Mouse (Mus musculus) urinary bladder, adult 2 months (tissue): Measurements from ENCODE around the gene Uaca. TPM values are rescaled to one million over a fixed set of nuclear protein-coding genes. Genes with fewer than 3 reads are reported as not detected.

Source experiments
- DNase-seq: peaks from one replicate; pipeline ENCODE4 v3.0.0; 2022; ENCODE audit warnings: low spot score
- polyA plus RNA-seq: library from polyadenylated mRNA; depleted of rRNA; stranded (reverse); fragments of >200 nt; gene quantifications from 2 replicates; pipeline ENCODE4 v1.2.3, GENCODE M21; 2012

The Uaca gene
- polyA plus RNA-seq, 1 experiment = 18.1 TPM

DNA sequence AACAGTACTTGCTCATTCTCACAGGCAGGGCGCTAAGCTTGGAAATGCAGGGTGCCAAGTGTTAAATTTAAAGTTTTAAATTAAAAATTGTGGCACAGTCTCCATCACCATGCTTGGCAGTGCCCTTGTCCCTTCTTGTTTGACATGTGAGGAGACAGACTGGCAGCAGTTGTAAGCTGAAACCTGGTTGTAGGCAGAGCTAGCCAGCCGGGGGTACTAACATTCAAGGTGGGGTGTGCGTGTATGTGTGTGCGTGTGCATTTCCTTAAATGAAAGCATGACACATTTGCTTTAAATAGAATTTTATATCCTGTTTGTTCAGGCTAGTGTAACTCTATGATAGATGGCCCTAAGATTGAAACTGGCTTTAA, 42.7 kb downstream of the Uaca start:
- DNase-seq = no peak

DNA sequence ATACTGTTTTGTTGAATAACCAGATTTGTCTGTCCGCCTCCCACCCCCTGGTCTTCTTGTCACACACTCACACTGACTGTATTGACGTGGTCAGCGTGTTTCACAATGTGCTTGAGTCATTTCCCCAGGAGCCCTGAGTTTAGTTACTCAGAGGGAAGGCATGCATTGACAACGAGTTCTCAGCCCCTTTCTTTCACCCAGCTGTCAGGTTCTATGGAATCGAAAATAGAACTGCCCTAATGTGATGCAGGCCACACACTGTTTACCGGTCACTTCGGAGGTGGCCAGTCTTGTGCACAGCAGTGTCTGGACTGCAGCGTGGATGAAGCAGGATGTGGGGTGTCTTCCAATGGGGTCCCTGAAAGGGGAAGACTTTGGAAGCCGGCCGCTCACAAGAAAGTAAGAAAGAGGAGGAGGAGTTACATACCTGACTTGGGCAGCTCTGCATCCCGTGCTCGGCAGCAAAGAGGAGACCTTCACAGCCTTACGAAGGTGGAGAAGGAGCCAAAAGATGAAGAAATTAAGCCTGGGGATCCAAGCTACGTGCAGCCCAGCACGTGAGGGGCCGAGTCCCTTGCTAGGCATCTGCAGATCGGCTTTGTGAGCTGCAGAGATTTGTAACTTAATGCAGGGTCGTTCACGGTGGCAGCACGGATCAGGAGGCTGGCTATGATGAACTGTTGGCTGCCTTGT, 43.3 kb downstream of the Uaca start:
- no peak for DNase-seq

DNA sequence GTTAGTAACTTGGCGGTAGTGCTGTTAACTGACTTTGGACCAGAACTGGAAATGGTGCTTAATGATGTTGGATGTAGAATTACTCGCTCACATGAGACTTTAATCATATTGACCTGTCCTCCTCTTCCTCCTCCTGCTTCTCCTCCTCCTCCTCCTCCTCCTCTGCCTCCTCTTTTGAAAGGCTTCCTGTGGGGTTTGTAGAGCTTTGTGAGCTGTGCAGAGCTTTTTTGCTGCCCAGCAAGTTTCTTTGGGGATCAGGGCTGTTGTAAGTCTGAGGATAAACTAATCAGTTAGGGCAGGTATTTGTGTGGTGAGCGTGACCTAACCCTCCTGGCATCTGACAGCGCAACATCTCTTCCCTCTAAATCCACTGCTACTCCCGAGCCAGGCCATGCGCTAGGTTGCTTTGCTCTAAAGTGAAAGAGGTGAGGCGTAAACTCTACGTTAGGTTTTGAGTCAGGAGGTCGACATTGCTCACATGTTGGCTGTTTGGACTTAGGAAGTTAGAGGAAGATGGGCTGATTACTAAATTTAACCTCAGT, 44.1 kb downstream of the Uaca start:
- DNase-seq = no peak

DNA sequence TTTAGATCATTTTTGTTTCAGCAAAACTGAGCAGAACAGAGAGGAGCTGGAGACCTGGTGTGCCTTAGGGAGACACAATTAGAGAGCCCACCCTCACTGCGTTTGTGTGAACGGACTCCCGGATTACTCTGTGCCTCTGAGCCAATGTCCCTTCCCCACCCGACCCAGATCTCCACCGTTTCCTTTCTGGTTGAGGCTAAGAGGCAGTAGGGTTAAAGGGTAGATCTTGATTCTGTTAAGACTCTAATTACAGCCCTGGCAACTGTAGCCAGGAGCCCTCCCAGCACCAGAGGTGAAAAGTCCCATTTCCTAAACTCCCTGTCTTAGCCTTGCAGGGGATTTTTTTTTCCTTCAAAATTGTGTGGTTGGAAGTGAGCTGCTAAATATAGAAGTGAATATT, 47.1 kb downstream of the Uaca start:
- no peak for DNase-seq

DNA sequence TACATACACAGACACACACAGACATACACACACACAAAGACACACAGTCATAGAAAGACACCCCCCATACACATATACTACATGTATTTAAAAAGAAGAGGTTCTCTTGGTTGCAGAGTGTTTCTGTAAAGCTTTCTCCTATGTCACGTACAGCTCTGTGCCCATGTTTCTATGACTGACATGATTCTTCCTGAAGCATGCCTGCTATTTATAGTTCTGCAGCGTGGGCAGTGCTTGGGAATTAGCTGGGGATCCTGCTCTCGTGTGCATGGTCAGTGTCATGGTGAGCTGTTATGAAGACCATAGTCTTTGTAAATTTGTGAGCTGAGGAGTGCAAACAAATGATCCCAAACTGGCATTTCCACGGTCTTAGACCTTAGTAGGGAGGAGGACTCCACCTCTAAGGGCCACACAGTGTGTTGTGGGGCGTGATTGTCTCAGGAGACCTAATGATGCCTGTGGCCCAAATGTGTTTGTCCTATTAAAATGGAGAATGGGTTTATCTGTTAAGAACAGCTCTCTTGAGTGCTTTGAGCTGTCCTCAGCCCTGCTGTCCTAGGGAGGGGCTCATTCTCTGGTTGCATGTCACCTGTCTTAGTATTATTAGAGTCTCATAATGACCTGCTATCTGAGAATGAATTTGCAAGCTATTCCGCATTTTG, 49.2 kb downstream of the Uaca start:
- no peak for DNase-seq

DNA sequence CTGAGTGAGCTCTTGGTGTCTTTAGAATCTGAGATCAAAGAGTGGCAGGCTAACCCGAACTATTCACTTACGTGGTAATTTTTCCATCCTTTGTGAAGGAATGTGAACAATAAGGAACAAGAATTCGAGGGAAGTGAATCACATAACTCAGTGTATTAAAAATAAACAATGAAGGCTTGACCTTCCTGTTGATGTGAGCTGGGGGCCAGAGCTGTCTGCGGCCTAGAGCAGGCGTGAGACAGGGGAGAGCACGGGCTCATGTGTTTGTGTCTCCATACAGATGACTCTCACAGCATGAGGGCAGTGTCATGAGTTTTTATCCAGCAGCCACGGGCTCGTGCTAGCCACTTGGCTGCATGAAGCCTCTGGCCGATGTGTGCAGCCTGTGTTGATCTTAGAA, 54.4 kb downstream of the Uaca start:
- no peak for DNase-seq

DNA sequence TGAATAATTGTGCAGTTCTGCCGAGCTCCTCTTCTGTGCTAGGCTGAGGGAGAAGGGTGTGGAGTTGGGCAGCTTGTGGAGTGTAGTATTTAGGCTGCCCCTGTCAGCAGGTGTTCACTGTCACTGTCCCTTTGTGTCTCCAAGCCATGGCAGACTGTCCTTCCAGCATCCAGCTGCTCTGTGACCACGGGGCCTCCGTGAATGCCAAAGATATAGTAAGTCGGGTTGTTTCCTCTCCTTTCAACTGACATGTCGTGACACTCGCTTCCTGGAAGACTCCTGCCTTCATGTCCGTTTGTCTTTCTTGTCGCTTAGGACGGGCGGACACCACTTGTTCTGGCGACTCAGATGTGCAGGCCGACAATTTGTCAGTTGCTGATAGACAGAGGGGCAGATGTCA, 55.6 kb downstream of the Uaca start:
- no peak for DNase-seq

DNA sequence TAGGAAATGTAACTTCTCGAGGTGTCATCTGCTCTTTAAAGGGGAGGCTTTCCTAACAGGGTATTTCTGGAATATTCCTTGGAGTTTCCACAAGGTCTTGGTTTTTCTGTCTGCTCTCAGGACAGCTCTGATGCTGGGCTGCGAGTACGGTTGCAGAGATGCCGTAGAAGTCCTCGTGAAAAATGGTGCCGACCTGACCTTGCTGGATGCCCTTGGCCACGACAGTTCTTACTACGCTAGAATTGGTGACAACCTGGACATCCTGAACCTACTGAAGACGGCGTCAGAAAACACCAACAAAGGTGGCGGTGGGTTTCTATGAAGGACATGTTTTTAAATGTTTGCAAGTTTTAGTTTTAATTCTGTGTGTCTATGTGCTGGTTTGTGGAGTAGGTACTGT, 59.9 kb downstream of the Uaca start:
- DNase-seq = no peak

DNA sequence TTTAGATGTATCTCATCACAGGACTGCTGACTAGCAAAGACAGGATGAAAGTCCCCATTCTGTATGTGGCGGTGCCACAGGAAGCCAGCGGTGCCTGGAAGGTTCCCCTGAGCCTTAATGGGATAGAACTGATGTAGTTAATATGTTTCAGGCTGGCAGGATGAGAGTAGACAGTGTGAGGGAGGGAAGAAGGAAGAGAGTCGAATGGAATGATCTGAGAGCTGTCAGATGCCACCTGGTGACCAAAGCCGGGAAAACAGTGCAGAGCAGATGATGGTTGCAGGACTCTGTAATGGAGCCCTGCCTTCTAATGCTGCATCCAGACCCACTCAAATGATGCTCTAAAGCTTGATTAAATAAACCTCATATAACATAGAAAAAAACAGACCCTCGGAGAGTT, 63.5 kb downstream of the Uaca start:
- no peak for DNase-seq

DNA sequence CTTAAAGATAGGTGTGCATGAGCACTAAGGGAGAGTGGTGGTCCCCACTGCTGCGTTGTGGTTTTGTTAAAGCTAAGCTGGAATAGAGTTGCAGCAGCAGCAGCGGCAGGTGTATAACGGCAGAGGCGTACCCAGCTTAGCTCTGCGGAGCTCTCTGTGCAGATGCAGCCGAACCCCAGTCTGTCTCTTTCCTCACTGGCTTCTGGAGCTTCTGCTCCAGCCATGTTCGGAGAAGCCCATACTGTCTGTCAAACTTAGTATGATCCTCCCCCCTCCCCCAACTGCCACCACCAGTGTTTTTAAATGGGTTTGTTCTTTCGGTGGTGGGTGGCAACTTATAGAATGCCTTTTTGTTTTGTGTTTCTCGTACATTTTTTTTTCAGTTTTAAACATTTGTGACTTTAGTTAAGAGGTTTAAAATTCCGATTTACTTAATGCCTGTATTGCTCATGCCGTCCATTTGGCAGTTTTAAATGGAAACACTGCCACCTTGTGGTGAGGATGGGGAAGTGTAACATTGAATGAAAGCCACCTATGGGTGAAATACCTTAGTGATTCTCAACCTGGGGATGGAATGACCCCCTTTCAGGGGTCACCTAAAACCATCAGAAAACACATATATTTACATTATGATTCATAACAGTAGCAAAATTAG, 64.1 kb downstream of the Uaca start:
- DNase-seq = no peak

DNA sequence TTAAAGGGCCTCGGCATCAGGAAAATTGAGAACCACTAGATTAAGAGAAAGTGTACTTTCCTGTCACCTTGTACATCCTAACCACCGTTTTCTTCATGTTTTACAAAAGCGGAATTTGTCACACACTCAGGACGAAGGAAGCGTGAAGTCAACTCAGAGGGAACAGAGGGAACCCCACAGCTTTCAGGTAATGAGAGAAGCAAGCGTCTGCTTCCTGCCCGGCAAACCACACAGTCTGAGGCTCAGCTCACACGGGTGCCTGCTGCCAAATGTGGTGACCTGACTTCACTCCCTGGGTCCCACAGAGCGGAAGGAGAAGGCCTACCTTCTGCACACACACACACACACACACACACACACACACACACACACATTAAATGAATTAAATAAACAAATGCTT, 64.7 kb downstream of the Uaca start:
- DNase-seq = no peak

DNA sequence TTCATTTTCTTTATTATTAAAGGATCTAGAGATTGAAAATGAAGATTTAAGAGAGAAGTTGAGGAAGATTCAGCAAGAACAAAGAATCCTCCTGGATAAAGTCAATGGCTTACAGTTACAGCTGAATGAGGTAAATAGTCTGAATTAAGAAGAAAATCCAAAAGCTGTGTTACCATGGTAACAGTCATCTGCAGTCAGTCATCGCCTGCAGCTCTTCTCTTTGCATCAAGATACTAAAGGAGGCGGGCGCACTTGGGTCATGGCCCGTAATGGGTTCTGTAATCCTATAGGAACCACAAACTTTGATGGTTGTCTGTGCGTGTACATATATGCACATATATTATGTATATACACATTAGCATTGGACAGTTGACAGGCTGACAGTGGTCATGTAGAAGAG, 66.7 kb downstream of the Uaca start:
- no peak for DNase-seq

DNA sequence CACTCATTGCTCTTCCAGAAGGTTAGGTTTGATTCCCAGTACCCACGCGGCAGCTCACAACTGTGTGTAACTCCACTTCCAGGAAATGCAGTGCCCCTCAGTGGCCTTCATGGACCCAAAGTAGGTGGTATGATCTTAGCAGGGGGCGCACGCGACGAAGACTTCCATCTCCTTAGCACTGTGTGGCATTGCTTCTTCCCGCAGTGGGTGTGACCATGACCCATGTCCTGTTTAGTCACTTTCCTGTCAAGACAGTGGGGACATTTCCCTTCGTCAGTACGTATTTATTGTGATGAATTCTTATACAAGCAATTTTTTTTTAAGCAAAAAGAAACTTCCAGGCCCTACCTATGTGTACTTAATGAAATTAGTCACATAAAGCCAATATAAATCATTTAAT, 70.3 kb downstream of the Uaca start:
- DNase-seq = no peak

DNA sequence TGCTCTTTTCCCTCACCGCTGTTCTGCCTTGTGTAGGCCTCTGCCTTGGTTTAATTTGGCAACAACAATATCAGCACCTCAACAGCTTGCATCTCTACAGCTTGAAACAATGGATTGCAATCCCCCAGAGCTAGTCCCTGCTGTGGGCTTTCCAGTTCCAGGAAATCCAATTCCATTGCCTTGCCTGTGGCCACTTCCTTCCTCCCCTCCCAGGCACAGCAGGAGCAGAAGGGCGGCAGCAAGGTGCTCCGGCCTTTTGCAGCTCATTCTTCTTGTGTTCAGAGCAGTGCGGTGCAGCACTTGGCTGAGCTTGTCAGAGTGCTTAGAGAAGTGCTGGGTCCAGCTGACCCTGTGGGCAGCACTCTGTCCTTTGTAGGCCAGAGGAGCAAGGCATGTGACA, 71.5 kb downstream of the Uaca start:
- DNase-seq = no peak

DNA sequence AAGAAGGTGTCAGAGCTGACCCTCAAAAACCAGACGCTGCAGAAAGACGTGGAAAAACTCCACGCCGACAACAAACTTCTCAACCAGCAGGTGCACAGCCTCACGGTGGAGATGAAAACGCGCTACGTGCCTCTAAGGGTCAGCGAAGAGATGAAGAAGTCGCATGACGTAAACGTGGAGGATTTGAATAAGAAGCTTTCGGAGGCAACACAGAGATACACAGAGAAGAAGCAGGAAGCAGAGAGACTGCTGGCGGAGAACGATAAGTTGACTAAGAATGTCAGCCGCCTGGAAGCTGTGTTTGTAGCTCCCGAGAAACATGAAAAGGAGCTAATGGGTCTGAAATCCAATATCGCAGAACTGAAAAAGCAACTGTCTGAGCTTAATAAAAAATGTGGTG, 76.1 kb downstream of the Uaca start:
- DNase-seq = no peak

DNA sequence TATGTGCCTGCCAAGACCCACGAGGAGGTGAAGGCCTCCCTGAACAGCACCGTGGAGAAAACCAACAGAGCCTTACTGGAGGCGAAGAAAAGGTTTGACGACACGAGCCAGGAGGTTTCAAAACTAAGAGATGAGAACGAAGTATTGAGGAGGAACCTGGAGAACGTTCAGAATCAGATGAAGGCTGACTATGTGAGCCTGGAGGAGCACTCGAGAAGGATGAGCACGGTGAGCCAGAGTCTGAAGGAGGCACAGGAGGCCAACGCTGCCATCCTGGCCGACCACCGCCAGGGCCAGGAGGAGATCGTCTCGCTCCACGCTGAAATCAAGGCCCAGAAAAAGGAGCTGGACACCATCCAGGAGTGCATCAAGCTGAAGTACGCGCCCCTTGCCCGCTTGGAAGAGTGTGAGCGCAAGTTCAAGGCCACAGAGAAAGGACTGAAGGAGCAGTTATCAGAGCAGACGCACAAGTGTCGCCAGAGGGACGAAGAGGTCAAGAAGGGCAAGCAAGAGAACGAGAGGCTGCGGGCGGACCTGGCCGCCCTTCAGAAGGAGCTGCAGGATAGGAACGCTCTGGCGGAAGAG, 76.7 kb downstream of the Uaca start:
- DNase-seq = no peak

DNA sequence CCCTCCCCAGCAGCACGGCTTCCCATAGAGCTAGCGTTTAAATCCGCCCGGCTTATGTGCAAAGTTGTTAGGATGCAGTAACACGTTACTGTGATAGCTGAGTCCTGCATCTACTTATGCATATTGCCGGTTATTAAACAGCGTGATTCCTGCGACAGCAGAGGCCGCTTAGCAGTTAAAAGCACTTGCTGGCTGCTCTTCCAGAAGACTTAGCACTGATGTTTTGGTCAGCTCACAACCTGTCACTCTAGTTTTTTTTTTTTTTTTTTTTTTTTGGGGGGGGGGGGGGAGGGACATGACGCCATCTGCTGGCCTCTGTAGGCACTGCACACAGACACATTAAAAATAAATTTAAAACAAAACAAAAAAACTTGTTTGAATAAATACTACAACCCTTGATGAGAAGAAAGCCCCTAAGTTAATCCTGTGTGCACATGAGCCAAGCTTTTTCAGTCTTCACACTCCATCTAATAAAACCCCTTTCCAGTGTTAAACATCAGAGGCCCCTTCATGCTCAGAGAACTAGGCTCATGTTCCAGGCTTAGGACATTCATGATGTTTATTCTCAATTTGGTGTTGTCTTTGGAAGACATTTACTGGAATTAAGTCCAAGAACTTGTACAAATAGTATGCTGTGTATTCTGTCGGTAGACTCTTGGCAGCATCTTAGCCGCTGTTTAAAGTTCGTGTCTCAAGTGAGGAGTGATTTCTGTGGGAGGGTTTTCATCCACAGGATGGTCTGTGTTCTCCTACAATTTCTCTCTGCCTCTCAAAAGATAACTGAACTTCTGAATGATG, 79.1 kb downstream of the Uaca start:
- no peak for DNase-seq

DNA sequence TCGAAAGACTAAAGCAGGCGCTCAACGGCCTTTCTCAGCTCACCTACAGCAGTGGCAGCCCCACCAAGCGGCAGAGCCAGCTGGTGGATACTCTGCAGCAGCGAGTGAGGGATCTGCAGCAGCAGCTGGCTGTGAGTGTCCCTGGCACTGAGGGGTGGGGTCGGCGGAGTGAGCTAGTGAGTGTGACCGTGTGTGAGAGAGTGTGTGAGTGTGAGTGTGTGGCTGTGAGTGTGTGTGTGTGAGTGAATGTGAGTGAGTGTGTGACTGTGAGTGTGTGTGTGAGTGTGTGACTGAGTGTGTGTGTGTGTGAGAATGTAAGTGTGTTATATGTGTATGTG, 79.7 kb downstream of the Uaca start:
- no peak for DNase-seq

DNA sequence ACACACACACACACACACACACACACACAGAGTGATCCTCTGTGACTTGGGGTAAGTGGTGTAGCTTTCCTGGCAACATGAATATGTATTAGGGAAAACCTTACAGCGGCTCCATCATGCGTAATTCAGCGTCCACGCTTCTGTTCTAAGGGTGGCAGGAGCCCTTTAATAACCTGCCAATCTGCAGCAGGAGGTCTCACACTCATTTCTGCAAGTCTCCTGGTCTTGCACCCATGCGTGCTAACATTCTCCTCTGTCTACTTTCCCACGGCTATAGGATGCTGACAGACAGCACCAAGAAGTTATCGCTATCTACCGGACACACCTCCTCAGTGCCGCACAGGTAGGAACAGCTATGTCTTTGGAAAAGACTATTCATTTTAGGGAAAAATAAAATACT, 81.7 kb downstream of the Uaca start:
- DNase-seq = no peak

DNA sequence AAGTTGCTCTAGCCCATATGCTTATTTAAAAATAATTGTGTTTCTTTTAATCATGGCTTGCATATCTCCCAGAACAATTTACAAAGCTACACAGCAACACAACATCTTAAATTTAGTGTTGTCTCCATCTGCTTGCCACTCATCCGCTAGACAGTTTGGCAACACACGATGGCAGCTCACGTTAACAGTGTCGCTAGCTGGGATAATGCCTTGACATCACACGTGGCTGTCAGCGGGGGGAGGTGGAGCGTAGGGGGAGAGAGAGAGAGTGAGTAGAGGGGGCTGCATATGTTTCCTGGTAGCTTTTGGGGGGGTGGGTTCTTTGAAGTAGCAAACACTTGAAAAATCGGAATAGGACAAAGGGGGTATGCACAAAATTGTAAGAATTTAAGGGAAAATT, 82.2 kb downstream of the Uaca start:
- no peak for DNase-seq

DNA sequence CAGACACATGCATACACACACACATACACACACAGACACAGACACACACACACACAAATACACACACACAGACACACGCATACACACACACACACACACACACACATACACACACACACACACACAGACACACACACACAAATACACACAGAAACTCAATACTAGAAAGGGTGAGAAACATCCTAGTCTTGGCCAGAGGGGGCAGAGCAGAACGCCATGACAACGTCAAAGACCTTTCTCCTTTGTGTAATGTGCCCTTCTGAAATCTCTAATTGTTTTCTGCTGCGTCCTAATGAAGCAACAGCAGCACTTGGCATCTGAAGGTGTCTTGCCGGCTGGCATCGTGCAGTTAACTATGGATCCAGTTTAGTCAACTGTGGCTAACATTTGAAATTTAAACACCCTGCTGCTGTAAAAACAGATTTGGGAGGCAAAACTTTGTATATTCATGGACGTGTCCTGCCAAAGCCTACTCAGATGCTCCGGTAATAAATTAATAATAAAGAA, 83.8 kb downstream of the Uaca start:
- no peak for DNase-seq

DNA sequence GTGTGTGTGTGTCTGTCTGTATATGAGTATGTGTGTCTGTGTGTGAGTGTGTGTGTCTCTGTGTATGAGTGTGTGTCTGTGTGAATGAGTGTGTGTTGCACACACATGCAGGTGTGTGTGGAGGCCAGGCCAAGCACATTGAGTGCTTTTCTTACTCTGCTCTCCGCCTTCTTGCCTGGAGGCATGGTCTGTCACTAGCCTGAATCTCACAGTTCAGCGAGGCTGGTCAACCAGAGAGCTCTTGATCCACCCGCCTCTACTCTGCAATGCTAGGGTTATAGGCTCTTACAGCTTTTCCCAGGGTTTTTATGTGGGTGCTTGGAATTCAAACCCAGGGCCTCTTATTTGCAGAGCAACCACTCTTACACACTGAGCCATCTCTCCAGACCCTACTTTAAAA, 84.3 kb downstream of the Uaca start:
- no peak for DNase-seq
